Mouse (Mus musculus): ENCODE data around the gene Igf2. TPM values are rescaled to one million over a fixed set of nuclear protein-coding genes. Genes with fewer than 3 reads are reported as not detected.

The Igf2 gene
- polyA plus RNA-seq, 1 experiment from 2014 or later = 157 TPM

DNA sequence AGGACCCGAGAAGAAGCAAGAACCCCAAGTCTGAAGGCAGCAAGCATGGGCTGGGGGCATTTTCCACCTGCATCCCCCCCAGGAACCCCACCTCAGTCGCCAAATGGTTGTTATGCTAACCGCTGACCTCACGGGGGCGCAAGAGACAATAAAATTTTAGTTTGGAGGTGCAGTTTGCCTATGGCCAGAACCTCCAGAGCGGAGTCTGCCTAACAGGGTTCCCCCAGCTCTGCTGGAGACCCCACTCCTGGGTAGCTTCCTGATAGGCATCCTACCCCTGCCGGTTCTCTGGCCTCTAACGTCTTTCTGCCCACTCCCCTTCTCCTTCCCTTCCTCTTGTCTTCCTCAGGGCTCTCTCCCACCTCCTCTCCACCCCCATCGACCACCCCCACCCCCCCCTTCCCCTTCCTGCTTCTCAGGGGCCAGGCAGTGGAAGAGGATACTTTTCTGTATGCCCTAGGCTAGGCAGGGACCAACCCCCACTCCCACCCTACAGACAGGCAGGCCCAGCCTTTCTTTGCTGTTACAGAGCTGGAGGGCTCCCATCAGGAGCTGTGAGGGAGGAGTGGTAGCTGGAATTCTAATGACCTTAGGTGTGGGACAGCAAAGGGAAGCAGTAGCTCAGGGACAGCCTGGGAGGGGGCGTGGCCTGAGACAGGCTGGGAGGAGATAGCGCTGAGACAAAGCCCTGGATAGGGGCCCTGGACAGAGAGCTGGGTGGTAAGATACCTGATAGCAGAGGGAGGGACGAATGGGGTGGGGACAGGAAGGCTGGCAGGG lies 55.8 kb downstream of the Igf2 start:
- 3% methylated on average over 12 of the region's 12 CpGs for WGBS
- peak overlapping the region; percentile 33; the same call in 1 of the 2 replicates for H3K4me2 ChIP-seq (ENCODE audit: low read length)

DNA sequence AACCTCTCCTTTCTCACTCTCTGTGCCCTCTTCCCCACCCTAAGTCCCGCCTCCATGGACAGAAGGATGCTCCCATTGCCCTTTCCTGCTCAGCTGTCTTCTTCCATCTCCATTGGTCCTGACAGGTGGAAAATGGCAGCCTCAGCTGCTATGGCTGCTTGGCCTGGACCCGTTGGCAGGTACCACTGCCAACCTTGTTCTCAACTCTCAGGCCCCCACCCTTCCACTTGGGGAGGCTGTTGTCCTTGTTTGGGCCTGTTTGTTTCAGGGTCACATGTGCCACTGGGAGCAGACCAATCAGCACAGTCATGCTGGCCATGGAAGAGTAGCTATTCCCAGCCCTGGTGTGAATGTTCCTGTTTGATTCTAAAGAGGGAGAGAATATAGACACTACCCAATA lies 65.7 kb downstream of the Igf2 start:
- H3K27ac ChIP-seq (ENCODE audit: low read depth, low read length) = no peak overlapping the region
- H3K9ac ChIP-seq (ENCODE audit: low read depth, low read length) = no peak overlapping the region
- no peaks in the 10 kb centered on the region for H3K27me3 ChIP-seq (replicated peaks; ENCODE audit: control insufficient read depth, insufficient read depth, low read length)
- no peaks in the 10 kb centered on the region for H3K4me1 ChIP-seq (ENCODE audit: control insufficient read depth, insufficient read depth, low read depth, low read length)
- WGBS = 86% methylated on average over 2 of the region's 2 CpGs
- H3K36me3 ChIP-seq (ENCODE audit: control insufficient read depth, insufficient read depth, low read length) = no peaks in the 10 kb centered on the region
- no peak overlapping the region for H3K4me3 ChIP-seq (ENCODE audit: low read length)
- no peaks in the 10 kb centered on the region for H3K9me3 ChIP-seq (ENCODE audit: control insufficient read depth, low read length)
- H3K4me2 ChIP-seq (ENCODE audit: low read length) = no peak overlapping the region
- no peak for ATAC-seq

More for the DNA sequence above, 55.8 kb downstream of the Igf2 start:
- no peak overlapping the region for H3K4me3 ChIP-seq (ENCODE audit: low read length)
- H3K9ac ChIP-seq (ENCODE audit: low read depth, low read length) = peak overlapping the region; percentile 44
- H3K27ac ChIP-seq (ENCODE audit: low read depth, low read length) = no peak overlapping the region
- no peaks in the 10 kb centered on the region for H3K9me3 ChIP-seq (ENCODE audit: control insufficient read depth, low read length)
- no peaks in the 10 kb centered on the region for H3K27me3 ChIP-seq (replicated peaks; ENCODE audit: control insufficient read depth, insufficient read depth, low read length)
- peaks cover 10% of the 10 kb centered on the region for H3K4me1 ChIP-seq (ENCODE audit: control insufficient read depth, insufficient read depth, low read depth, low read length)
- H3K36me3 ChIP-seq (ENCODE audit: control insufficient read depth, insufficient read depth, low read length) = no peaks in the 10 kb centered on the region
- ATAC-seq = peak; percentile 75

MicroRNAs within 50 kb of the gene (microRNA counts, 519-probe panel; counts per million panel counts)
- 2,065 counts per million, percentile 33 among the panel's probes with 10 or more counts for microRNA mmu-miR-483

Small RNA genes lying within 50 kb of the gene (microRNA-seq; reads per million reads assigned to microRNA genes)
- gene Mir483 = 218 reads per million, percentile 61 among the genes with 10 or more reads in this experiment

Other genes with a start within 250 kb of the Igf2 start
- not detected in 2 replicates for gene Syt8, start 232.0 kb downstream of the Igf2 start, polyA plus RNA-seq (2015; fragmentation: Nextera tagmentation; extraction: Ambion mirVana)
- 2.0 and 22.5 TPM in 2 replicates for gene Tnni2, start 225.0 kb downstream of the Igf2 start, polyA plus RNA-seq (2015; fragmentation: Nextera tagmentation; extraction: Ambion mirVana)
- 5.5 and 6.0 TPM in 2 replicates for gene Lsp1, start 206.0 kb downstream of the Igf2 start, polyA plus RNA-seq (2015; fragmentation: Nextera tagmentation; extraction: Ambion mirVana)
- 3.1 and 25.7 TPM in 2 replicates for gene Tnnt3, start 168.0 kb downstream of the Igf2 start, polyA plus RNA-seq (2015; fragmentation: Nextera tagmentation; extraction: Ambion mirVana)
- gene Mrpl23, start 134.1 kb downstream of the Igf2 start, polyA plus RNA-seq (2015; fragmentation: Nextera tagmentation; extraction: Ambion mirVana) = 22.3 and 26.2 TPM in 2 replicates
- gene Gm49394, start 3.1 kb upstream of the Igf2 start, polyA plus RNA-seq (2015; fragmentation: Nextera tagmentation; extraction: Ambion mirVana) = 0.11 TPM in 1 of 2 replicates, not detected in the other
- gene Ins2, start 76.6 kb upstream of the Igf2 start, polyA plus RNA-seq (2015; fragmentation: Nextera tagmentation; extraction: Ambion mirVana) = 3.1 and 3.4 TPM in 2 replicates

Data from hindbrain, embryonic 16.5 days (tissue).